Mouse (Mus musculus) liver, embryonic 16.5 days (tissue): Measurements from ENCODE around the gene Col24a1. TPM values are rescaled to one million over a fixed set of nuclear protein-coding genes. Genes with fewer than 3 reads are reported as not detected.

Experiments used
- ATAC-seq: fragments of 200-750 bp; cut with Nextera tagmentation; 2 replicates; pipeline ENCODE4 v1.8.0; 2017; ENCODE audit warnings: low read depth, mild to moderate bottlenecking, moderate number of reproducible peaks, moderate library complexity
- H3K27ac ChIP-seq: fragments of 300-500 bp; sonication (generic); 2 replicates; pipeline ENCODE4 v1.5.1; 2014; ENCODE audit warnings: mild to moderate bottlenecking, low read length
- H3K27me3 ChIP-seq: fragments of 300-500 bp; sonication (generic); 2 replicates; pipeline ENCODE4 v1.6.1; 2014; ENCODE audit warnings: low read depth, low read length, mixed read lengths; ENCODE audit not compliant: control insufficient read depth, insufficient read depth
- H3K36me3 ChIP-seq: fragments of 300-500 bp; sonication (generic); 2 replicates; pipeline ENCODE4 v1.6.1; 2014; ENCODE audit warnings: mild to moderate bottlenecking; ENCODE audit not compliant: control insufficient read depth, insufficient read depth
- H3K4me1 ChIP-seq: fragments of 300-500 bp; sonication (generic); 2 replicates; pipeline ENCODE4 v1.6.1; 2014; ENCODE audit warnings: low read depth, low read length, mixed read lengths; ENCODE audit not compliant: control insufficient read depth
- H3K4me2 ChIP-seq: fragments of 300-500 bp; sonication (generic); 2 replicates; pipeline ENCODE4 v1.6.1; 2014; ENCODE audit warnings: low read depth, low read length, mixed read lengths
- H3K4me3 ChIP-seq: fragments of 300-500 bp; sonication (generic); 2 replicates; pipeline ENCODE4 v1.5.1; 2014; ENCODE audit warnings: low read depth, mild to moderate bottlenecking, low read length
- H3K9ac ChIP-seq: fragments of 300-500 bp; sonication (generic); 2 replicates; pipeline ENCODE4 v1.6.1; 2014; ENCODE audit warnings: low read depth, low read length
- H3K9me3 ChIP-seq: fragments of 300-500 bp; sonication (generic); replicated peaks from 2 replicates; pipeline ENCODE4 v1.6.1; 2016; ENCODE audit warnings: low read length; ENCODE audit not compliant: control insufficient read depth
- WGBS: fragments of 180-500 bp; shearing (Covaris S2); extraction: QIAGEN DNeasy Blood & Tissue Kit; methylation state at CpG from one replicate; pipeline ENCODE4 v1.1.7; 2014; ENCODE audit not compliant: insufficient replicate concordance; 5-methylcytosine and 5-hydroxymethylcytosine counted together
- polyA plus RNA-seq: library from polyadenylated mRNA; unstranded; fragments of >200 nt; fragmentation: Nextera tagmentation; extraction: Ambion mirVana; gene quantifications from 2 replicates; pipeline ENCODE4 v1.2.1, GENCODE M21; 2015

The Col24a1 gene
- polyA plus RNA-seq, 1 experiment from 2014 or later: 0.65 TPM

- ATAC-seq: no peak
- Histone ChIP-seq H3K9ac (no peak overlapping the region), H3K4me3 (no peak overlapping the region), H3K27ac (no peak overlapping the region), H3K27me3 (no peaks in the 10 kb centered on the region), H3K36me3 (no peaks in the 10 kb centered on the region), H3K4me2 (no peak overlapping the region), H3K9me3 (no peaks in the 10 kb centered on the region), H3K4me1 (no peaks in the 10 kb centered on the region)
These were observed 94.2 kb downstream of the Col24a1 start for GRCm38 (mm10) chr3:145386434-145386833.

- no peaks in the 10 kb centered on the region for H3K27me3 ChIP-seq
- H3K9ac ChIP-seq: no peak overlapping the region
- WGBS: 69% methylated on average over 4 of the region's 4 CpGs
These were observed 98.4 kb downstream of the Col24a1 start for GRCm38 (mm10) chr3:145390681-145391080.

GRCm38 (mm10) chr3:145391986-145392659, 99.9 kb downstream of the Col24a1 start:
- no peak for ATAC-seq
- 68% methylated on average over 19 of the region's 19 CpGs for WGBS

More at GRCm38 (mm10) chr3:145390681-145391080, 98.4 kb downstream of the Col24a1 start:
- ATAC-seq: no peak
- Histone ChIP-seq H3K27ac (no peak overlapping the region), H3K4me2 (no peak overlapping the region), H3K4me1 (no peaks in the 10 kb centered on the region), H3K9me3 (no peaks in the 10 kb centered on the region), H3K4me3 (no peak overlapping the region), H3K36me3 (no peaks in the 10 kb centered on the region)

GRCm38 (mm10) chr3:145399173-145399572, 106.9 kb downstream of the Col24a1 start:
- H3K9ac ChIP-seq: no peak overlapping the region
- no peaks in the 10 kb centered on the region for H3K27me3 ChIP-seq
- no peak overlapping the region for H3K4me3 ChIP-seq
- no peak overlapping the region for H3K4me2 ChIP-seq
- no peak for ATAC-seq
- WGBS: 68% methylated on average over 3 of the region's 3 CpGs
- no peak overlapping the region for H3K27ac ChIP-seq
- H3K4me1 ChIP-seq: no peaks in the 10 kb centered on the region
- no peaks in the 10 kb centered on the region for H3K36me3 ChIP-seq
- H3K9me3 ChIP-seq: no peaks in the 10 kb centered on the region

More at GRCm38 (mm10) chr3:145391986-145392659, 99.9 kb downstream of the Col24a1 start:
- H3K4me1 ChIP-seq: no peaks in the 10 kb centered on the region
- no peak overlapping the region for H3K4me2 ChIP-seq
- no peaks in the 10 kb centered on the region for H3K36me3 ChIP-seq
- H3K27ac ChIP-seq: no peak overlapping the region
- H3K4me3 ChIP-seq: no peak overlapping the region
- H3K27me3 ChIP-seq: no peaks in the 10 kb centered on the region
- no peak overlapping the region for H3K9ac ChIP-seq
- H3K9me3 ChIP-seq: no peaks in the 10 kb centered on the region

GRCm38 (mm10) chr3:145402257-145402656, 110.0 kb downstream of the Col24a1 start:
- no peak overlapping the region for H3K4me2 ChIP-seq
- H3K27me3 ChIP-seq: no peaks in the 10 kb centered on the region
- H3K36me3 ChIP-seq: no peaks in the 10 kb centered on the region
- no peak overlapping the region for H3K27ac ChIP-seq
- H3K9ac ChIP-seq: no peak overlapping the region
- 70% methylated on average over 10 of the region's 10 CpGs for WGBS
- no peaks in the 10 kb centered on the region for H3K9me3 ChIP-seq
- H3K4me3 ChIP-seq: no peak overlapping the region
- no peak for ATAC-seq
- H3K4me1 ChIP-seq: no peaks in the 10 kb centered on the region

- no peaks in the 10 kb centered on the region for H3K36me3 ChIP-seq
- H3K9me3 ChIP-seq: no peaks in the 10 kb centered on the region
- ATAC-seq: no peak
- H3K4me2 ChIP-seq: no peak overlapping the region
- no peak overlapping the region for H3K9ac ChIP-seq
- no peaks in the 10 kb centered on the region for H3K4me1 ChIP-seq
- no peak overlapping the region for H3K27ac ChIP-seq
- WGBS: 70% methylated on average over 6 of the region's 6 CpGs
- H3K27me3 ChIP-seq: no peaks in the 10 kb centered on the region
- no peak overlapping the region for H3K4me3 ChIP-seq
These were observed 110.7 kb downstream of the Col24a1 start for GRCm38 (mm10) chr3:145402994-145403393.

- no peaks in the 10 kb centered on the region for H3K36me3 ChIP-seq
- ATAC-seq: no peak
- H3K9ac ChIP-seq: no peak overlapping the region
- H3K4me1 ChIP-seq: no peaks in the 10 kb centered on the region
- 54% methylated on average over 3 of the region's 3 CpGs for WGBS
- no peaks in the 10 kb centered on the region for H3K27me3 ChIP-seq
- no peak overlapping the region for H3K4me2 ChIP-seq
- H3K4me3 ChIP-seq: no peak overlapping the region
- H3K9me3 ChIP-seq: no peaks in the 10 kb centered on the region
- no peak overlapping the region for H3K27ac ChIP-seq
These were observed 115.8 kb downstream of the Col24a1 start for GRCm38 (mm10) chr3:145408045-145408444.

- no peaks in the 10 kb centered on the region for H3K36me3 ChIP-seq
- no peak overlapping the region for H3K9ac ChIP-seq
- H3K4me3 ChIP-seq: no peak overlapping the region
- no peak overlapping the region for H3K27ac ChIP-seq
- no peaks in the 10 kb centered on the region for H3K4me1 ChIP-seq
- no peak overlapping the region for H3K4me2 ChIP-seq
- no peaks in the 10 kb centered on the region for H3K9me3 ChIP-seq
- ATAC-seq: no peak
- H3K27me3 ChIP-seq: no peaks in the 10 kb centered on the region
- 26% methylated on average over 4 of the region's 4 CpGs for WGBS
These were observed 119.9 kb downstream of the Col24a1 start for GRCm38 (mm10) chr3:145412137-145412536.

GRCm38 (mm10) chr3:145414362-145414761, 122.1 kb downstream of the Col24a1 start:
- Histone ChIP-seq H3K4me3 (no peak overlapping the region), H3K4me2 (no peak overlapping the region), H3K27ac (no peak overlapping the region), H3K4me1 (no peaks in the 10 kb centered on the region), H3K9ac (no peak overlapping the region), H3K27me3 (no peaks in the 10 kb centered on the region), H3K36me3 (no peaks in the 10 kb centered on the region), H3K9me3 (no peaks in the 10 kb centered on the region)
- ATAC-seq: no peak
- WGBS: 84% methylated on average over 3 of the region's 3 CpGs
